Mouse (Mus musculus) spleen, adult 2 months (tissue): Measurements from ENCODE around the gene Sbno2.

Experiments
- CTCF ChIP-seq: fragments of 200-500 bp; IDR thresholded peaks from 2 replicates; pipeline ENCODE4 v1.5.1; 2011; ENCODE audit warnings: mild to moderate bottlenecking, inconsistent platforms; ENCODE audit not compliant: insufficient read depth, insufficient read length, insufficient replicate concordance; ENCODE audit errors: extremely low read depth
- POLR2A ChIP-seq: fragments of 200-500 bp; IDR thresholded peaks from 2 replicates; pipeline ENCODE4 v1.6.1; 2011; ENCODE audit warnings: low read depth, low read length, inconsistent platforms

- TF ChIP-seq CTCF (no peak), POLR2A (no peak)
These were observed 81.6 kb downstream of the Sbno2 start for GRCm38 (mm10) chr10:80023758-80024157.
